Mouse (Mus musculus): ENCODE results near the gene Galntl6.

GRCm38 (mm10) chr8:58606451-58606850 is 306.0 kb downstream of the Galntl6 start:
- TF ChIP-seq CTCF (IDR thresholded peaks at IDR 0.05; ENCODE audit: borderline replicate concordance, insufficient read depth, low read depth, low read length): no peak
- no peak for TF ChIP-seq POLR2A (IDR thresholded peaks at IDR 0.05; ENCODE audit: borderline replicate concordance, insufficient read depth, low read length)

All from cerebellum, adult 2 months (tissue).